Mouse (Mus musculus) midbrain, embryonic 15.5 days (tissue): ENCODE measurements at regions not wholly inside any gene's neighbourhood (a gene's known extent, or its start where the extent isn't known, plus 50 kb on each side); places are given as distances from the start of the nearest gene placed in this dataset.

Source experiments
- ATAC-seq: fragments of 200-750 bp; cut with Nextera tagmentation; replicated peaks from 2 replicates; pipeline ENCODE4 v1.8.0; 2017; ENCODE audit warnings: moderate TSS enrichment
- H3K27ac ChIP-seq: fragments of 300-500 bp; sonication (generic); 2 replicates; pipeline ENCODE4 v1.5.1; 2015; ENCODE audit warnings: mild to moderate bottlenecking, inconsistent platforms
- H3K27me3 ChIP-seq: fragments of 300-500 bp; sonication (generic); replicated peaks from 2 replicates; pipeline ENCODE4 v1.6.1; 2015; ENCODE audit warnings: inconsistent platforms
- H3K36me3 ChIP-seq: fragments of 300-500 bp; sonication (generic); replicated peaks from 2 replicates; pipeline ENCODE4 v1.6.1; 2015; ENCODE audit warnings: inconsistent platforms
- H3K4me1 ChIP-seq: fragments of 300-500 bp; sonication (generic); 2 replicates; pipeline ENCODE4 v1.6.1; 2015; ENCODE audit warnings: inconsistent platforms
- H3K4me2 ChIP-seq: fragments of 300-500 bp; sonication (generic); 2 replicates; pipeline ENCODE4 v1.6.1; 2015; ENCODE audit warnings: inconsistent platforms, mild to moderate bottlenecking, moderate library complexity
- H3K4me3 ChIP-seq: fragments of 300-500 bp; sonication (generic); 2 replicates; pipeline ENCODE4 v1.5.1; 2015; ENCODE audit warnings: mild to moderate bottlenecking, inconsistent platforms
- H3K9ac ChIP-seq: fragments of 300-500 bp; sonication (generic); 2 replicates; pipeline ENCODE4 v1.6.1; 2015; ENCODE audit warnings: mild to moderate bottlenecking, inconsistent platforms
- H3K9me3 ChIP-seq: fragments of 300-500 bp; sonication (generic); 2 replicates; pipeline ENCODE4 v1.6.1; 2016; ENCODE audit warnings: inconsistent platforms
- WGBS: fragments of 180-500 bp; shearing (Covaris S2); methylation state at CpG from one replicate; pipeline ENCODE4 v1.1.7; 2015; ENCODE audit warnings: mixed read lengths; 5-methylcytosine and 5-hydroxymethylcytosine counted together

GRCm38 (mm10) chr13:28665150-28665549, 288.4 kb downstream of the Sox4 start:
- ATAC-seq: no peak
- Histone ChIP-seq H3K4me3 (no peak overlapping the region), H3K27me3 (no peaks in the 10 kb centered on the region), H3K9ac (no peak overlapping the region), H3K27ac (peak overlapping the region; percentile 58; the same call in 1 of the 2 replicates), H3K4me2 (no peak overlapping the region), H3K9me3 (no peaks in the 10 kb centered on the region), H3K4me1 (peaks cover 21% of the 10 kb centered on the region), H3K36me3 (no peaks in the 10 kb centered on the region)
- WGBS: 41% methylated on average over 5 of the region's 5 CpGs

GRCm38 (mm10) chr13:28664698-28665097, 288.8 kb downstream of the Sox4 start:
- Histone ChIP-seq H3K4me3 (no peak overlapping the region), H3K4me1 (peaks cover 21% of the 10 kb centered on the region), H3K9me3 (no peaks in the 10 kb centered on the region), H3K9ac (no peak overlapping the region), H3K4me2 (no peak overlapping the region), H3K27me3 (no peaks in the 10 kb centered on the region), H3K36me3 (no peaks in the 10 kb centered on the region), H3K27ac (peak overlapping the region; percentile 58)
- 44% methylated on average over 4 of the region's 4 CpGs for WGBS
- ATAC-seq: 0 out of 2 replicates have a peak, but pooled peaks have one; percentile 24

- H3K4me1 ChIP-seq: peaks cover 21% of the 10 kb centered on the region
- H3K9me3 ChIP-seq: no peaks in the 10 kb centered on the region
- H3K27ac ChIP-seq: peak overlapping the region; percentile 58
- H3K4me3 ChIP-seq: no peak overlapping the region
- no peak overlapping the region for H3K4me2 ChIP-seq
- no peak overlapping the region for H3K9ac ChIP-seq
- H3K36me3 ChIP-seq: no peaks in the 10 kb centered on the region
- no peaks in the 10 kb centered on the region for H3K27me3 ChIP-seq
- WGBS: 30% methylated on average over 7 of the region's 7 CpGs
- ATAC-seq: peak; percentile 78
These were observed 289.4 kb downstream of the Sox4 start for GRCm38 (mm10) chr13:28663950-28664681.

- Histone ChIP-seq H3K9ac (no peak overlapping the region), H3K27ac (no peak overlapping the region), H3K9me3 (no peaks in the 10 kb centered on the region), H3K36me3 (no peaks in the 10 kb centered on the region), H3K4me1 (peaks cover 21% of the 10 kb centered on the region), H3K4me2 (no peak overlapping the region), H3K4me3 (no peak overlapping the region), H3K27me3 (no peaks in the 10 kb centered on the region)
- no peak for ATAC-seq
- 24% methylated on average over 5 of the region's 5 CpGs for WGBS
These were observed 290.1 kb downstream of the Sox4 start for GRCm38 (mm10) chr13:28663459-28663858.

GRCm38 (mm10) chr13:28662316-28662752, 291.2 kb downstream of the Sox4 start:
- H3K36me3 ChIP-seq: no peaks in the 10 kb centered on the region
- no peak overlapping the region for H3K4me2 ChIP-seq
- no peak overlapping the region for H3K27ac ChIP-seq
- H3K9ac ChIP-seq: no peak overlapping the region
- peaks cover 21% of the 10 kb centered on the region for H3K4me1 ChIP-seq
- no peaks in the 10 kb centered on the region for H3K27me3 ChIP-seq
- no peaks in the 10 kb centered on the region for H3K9me3 ChIP-seq
- WGBS: 89% methylated on average over 3 of the region's 3 CpGs
- no peak for ATAC-seq
- no peak overlapping the region for H3K4me3 ChIP-seq

- Histone ChIP-seq H3K36me3 (no peaks in the 10 kb centered on the region), H3K4me2 (no peak overlapping the region), H3K9me3 (no peaks in the 10 kb centered on the region), H3K9ac (no peak overlapping the region), H3K4me3 (no peak overlapping the region), H3K27me3 (no peaks in the 10 kb centered on the region), H3K4me1 (peaks cover 13% of the 10 kb centered on the region), H3K27ac (no peak overlapping the region)
- WGBS: 73% methylated on average over 2 of the region's 2 CpGs
- no peak for ATAC-seq
These were observed 293.4 kb downstream of the Sox4 start for GRCm38 (mm10) chr13:28660151-28660550.

- H3K27ac ChIP-seq: no peak overlapping the region
- no peaks in the 10 kb centered on the region for H3K36me3 ChIP-seq
- no peak overlapping the region for H3K9ac ChIP-seq
- H3K27me3 ChIP-seq: no peaks in the 10 kb centered on the region
- H3K4me3 ChIP-seq: no peak overlapping the region
- WGBS: 78% methylated on average over 5 of the region's 5 CpGs
- no peak overlapping the region for H3K4me2 ChIP-seq
- no peaks in the 10 kb centered on the region for H3K9me3 ChIP-seq
- no peak for ATAC-seq
- H3K4me1 ChIP-seq: no peaks in the 10 kb centered on the region
These were observed 294.9 kb downstream of the Sox4 start for GRCm38 (mm10) chr13:28658652-28659051.

- no peak for ATAC-seq
- no peaks in the 10 kb centered on the region for H3K27me3 ChIP-seq
These were observed 298.6 kb downstream of the Sox4 start for GRCm38 (mm10) chr13:28654883-28655282.

GRCm38 (mm10) chr13:28653362-28653761, 300.2 kb downstream of the Sox4 start:
- H3K36me3 ChIP-seq: no peaks in the 10 kb centered on the region
- H3K4me1 ChIP-seq: no peaks in the 10 kb centered on the region
- no peak for ATAC-seq
- H3K4me3 ChIP-seq: no peak overlapping the region
- no peaks in the 10 kb centered on the region for H3K9me3 ChIP-seq
- no peak overlapping the region for H3K9ac ChIP-seq
- WGBS: 88% methylated on average over 4 of the region's 4 CpGs
- H3K4me2 ChIP-seq: no peak overlapping the region
- no peaks in the 10 kb centered on the region for H3K27me3 ChIP-seq
- no peak overlapping the region for H3K27ac ChIP-seq

More at GRCm38 (mm10) chr13:28654883-28655282, 298.6 kb downstream of the Sox4 start:
- Histone ChIP-seq H3K9ac (no peak overlapping the region), H3K27ac (no peak overlapping the region), H3K4me3 (no peak overlapping the region), H3K36me3 (no peaks in the 10 kb centered on the region), H3K4me2 (no peak overlapping the region), H3K4me1 (no peaks in the 10 kb centered on the region), H3K9me3 (no peaks in the 10 kb centered on the region)

- H3K9ac ChIP-seq: no peak overlapping the region
- H3K4me1 ChIP-seq: no peaks in the 10 kb centered on the region
- WGBS: 85% methylated on average over 2 of the region's 2 CpGs
- no peak overlapping the region for H3K4me3 ChIP-seq
- H3K4me2 ChIP-seq: no peak overlapping the region
- no peaks in the 10 kb centered on the region for H3K27me3 ChIP-seq
- H3K27ac ChIP-seq: no peak overlapping the region
- ATAC-seq: peak; percentile 66; the same call in 1 of the 2 replicates
- no peaks in the 10 kb centered on the region for H3K36me3 ChIP-seq
- no peaks in the 10 kb centered on the region for H3K9me3 ChIP-seq
These were observed 301.7 kb downstream of the Sox4 start for GRCm38 (mm10) chr13:28651810-28652209.

GRCm38 (mm10) chr13:28645881-28646280, 307.6 kb downstream of the Sox4 start:
- 95% methylated on average over 4 of the region's 4 CpGs for WGBS
- Histone ChIP-seq H3K4me1 (no peaks in the 10 kb centered on the region), H3K27ac (no peak overlapping the region), H3K27me3 (no peaks in the 10 kb centered on the region), H3K9me3 (no peaks in the 10 kb centered on the region), H3K4me2 (no peak overlapping the region), H3K9ac (no peak overlapping the region), H3K36me3 (no peaks in the 10 kb centered on the region), H3K4me3 (no peak overlapping the region)
- ATAC-seq: no peak

- no peaks in the 10 kb centered on the region for H3K9me3 ChIP-seq
- no peak overlapping the region for H3K27ac ChIP-seq
- no peak for ATAC-seq
- H3K27me3 ChIP-seq: no peaks in the 10 kb centered on the region
- H3K9ac ChIP-seq: no peak overlapping the region
- H3K36me3 ChIP-seq: no peaks in the 10 kb centered on the region
- H3K4me3 ChIP-seq: no peak overlapping the region
- H3K4me1 ChIP-seq: no peaks in the 10 kb centered on the region
- no peak overlapping the region for H3K4me2 ChIP-seq
- WGBS: 67% methylated on average over 3 of the region's 3 CpGs
These were observed 308.5 kb downstream of the Sox4 start for GRCm38 (mm10) chr13:28644846-28645574.

GRCm38 (mm10) chr13:28640826-28641225, 312.7 kb downstream of the Sox4 start:
- H3K4me2 ChIP-seq: no peak overlapping the region
- H3K27ac ChIP-seq: no peak overlapping the region
- no peak for ATAC-seq
- H3K4me1 ChIP-seq: no peaks in the 10 kb centered on the region
- no peaks in the 10 kb centered on the region for H3K9me3 ChIP-seq
- H3K4me3 ChIP-seq: no peak overlapping the region
- no peaks in the 10 kb centered on the region for H3K27me3 ChIP-seq
- no peak overlapping the region for H3K9ac ChIP-seq
- WGBS: 86% methylated on average over 1 of the region's 1 CpGs
- no peaks in the 10 kb centered on the region for H3K36me3 ChIP-seq
